Mouse (Mus musculus) liver, adult 2 months (tissue): Measurements from ENCODE around the gene Hmbs.

Source experiments
- CTCF ChIP-seq: fragments of 200-500 bp; IDR thresholded peaks from 2 replicates; pipeline ENCODE4 v1.5.1; 2011; ENCODE audit warnings: low read depth, low read length, control low read depth
- POLR2A ChIP-seq: fragments of 200-500 bp; IDR thresholded peaks from 2 replicates; pipeline ENCODE4 v1.6.1; 2011; ENCODE audit warnings: low read length, control low read depth; ENCODE audit not compliant: insufficient read depth; ENCODE audit errors: extremely low read depth

- TF ChIP-seq CTCF (no peak), POLR2A (no peak)
Observed at GRCm38 (mm10) chr9:44378153-44378730, 34.2 kb upstream of the Hmbs start.
